Mouse (Mus musculus) heart, adult 10 weeks (tissue): ENCODE data around the gene Nudt4. TPM values are rescaled to one million over a fixed set of nuclear protein-coding genes. Genes with fewer than 3 reads are reported as not detected.

ENCODE experiments used
- polyA plus RNA-seq: library from polyadenylated mRNA; stranded (reverse); fragments of 350-450 nt; fragmentation: Illumina TruSeq; extraction: RNeasy Lipid Tissue Mini Kit (QIAGEN cat#74804); gene quantifications from one replicate; pipeline ENCODE4 v1.2.3, GENCODE M21; 2014; ENCODE audit warnings: low read depth, low replicate concordance

Nudt4 gene
- polyA plus RNA-seq: 234 TPM

GRCm38 (mm10) chr10:95563851-95564845 is at the start of gene Nudt4:
TSS of gene Nudt4 (minus strand) at chr10:95564146.

GRCm38 (mm10) chr10:95514656-95515292 is 49.2 kb downstream of the Nudt4 start, which contains the start of gene Ube2n:
TSS of gene Ube2n (plus strand) at chr10:95515145.

GRCm38 (mm10) chr10:95501463-95502081 is 62.4 kb downstream of the Nudt4 start, which contains the start of gene Mrpl42:
TSS of gene Mrpl42 (minus strand) at chr10:95501940.

Other genes starting within 250 kb of the Nudt4 start
- gene Cradd, start 240.0 kb downstream of the Nudt4 start, polyA plus RNA-seq: 11.7 TPM
- gene Socs2, start 147.0 kb downstream of the Nudt4 start, polyA plus RNA-seq: 39.4 TPM
- 804 TPM for gene Mrpl42, start 62.2 kb downstream of the Nudt4 start, polyA plus RNA-seq
- 109 TPM for gene Ube2n, start 49.0 kb downstream of the Nudt4 start, polyA plus RNA-seq
- gene Anapc15-ps, start 109.3 kb upstream of the Nudt4 start, polyA plus RNA-seq: not detected